Comparison of ENCODE assay signal across 12 mouse cellular contexts in the genomic region with DNA sequence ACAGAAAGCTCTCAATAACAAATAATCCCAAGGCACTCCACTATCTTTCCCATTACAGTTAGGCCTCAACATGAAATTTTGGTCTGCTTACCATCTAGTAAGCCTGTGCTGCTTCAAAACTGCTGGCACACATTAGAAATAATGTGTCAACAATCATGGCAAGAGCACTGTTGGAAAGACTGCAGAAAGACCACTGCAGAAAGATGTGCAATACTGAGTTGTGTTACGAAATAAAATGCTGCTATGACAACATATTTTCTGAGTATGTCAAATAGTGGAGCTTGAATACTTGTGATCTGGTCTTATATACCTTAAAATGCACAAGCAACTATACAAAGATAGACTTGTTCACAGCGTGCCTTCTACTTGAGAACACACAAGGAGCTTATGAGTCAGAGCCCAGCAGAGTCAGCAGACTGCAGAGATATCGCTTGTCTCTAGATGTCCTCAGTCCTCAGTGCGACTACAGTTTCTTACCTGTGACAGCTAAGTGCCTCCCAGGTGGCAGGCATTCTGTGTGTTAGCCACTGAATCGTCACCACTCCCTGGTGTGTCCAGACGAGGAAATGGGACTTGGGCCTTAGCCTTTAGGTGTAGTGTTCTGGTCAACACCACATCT.
"Had no signal": no experiment of that assay in that cellular context is flagged by ENCODE, and none has a peak within 500 bp of the region (broad histone marks: within the 10 kb centered on the region; RNA-seq: fewer than 3 reads in every experiment).

No protein-coding gene starts in this region.

- H3K27ac ChIP-seq: left cerebral cortex, adult 2 months; limb, embryonic 10.5 days; liver, embryonic 15.5 days; macrophage; midbrain, embryonic 13.5 days had no signal

- DNase-seq: kidney, adult 8-10 months; kidney, postnatal 36 days; lung, adult 2 months; lung, postnatal 10 days; thymus, adult 2 months; thymus, postnatal 25 days had no signal

- H3K4me3 ChIP-seq: left cerebral cortex, adult 2 months; limb, embryonic 10.5 days; liver, embryonic 15.5 days; midbrain, embryonic 13.5 days had no signal

- ATAC-seq: intestine, embryonic 16.5 days; midbrain, embryonic 13.5 days had no signal
